Mouse (Mus musculus) limb, embryonic 14.5 days (tissue): ENCODE results near the gene Tmem120a. TPM values are rescaled to one million over a fixed set of nuclear protein-coding genes. Genes with fewer than 3 reads are reported as not detected.

ENCODE experiments used
- ATAC-seq: fragments of 200-750 bp; cut with Nextera tagmentation; 2 replicates; pipeline ENCODE4 v1.8.0; 2017; ENCODE audit warnings: low read depth, moderate number of reproducible peaks, moderate TSS enrichment; ENCODE audit not compliant: low FRiP score
- DNase-seq: peaks from one replicate; pipeline ENCODE4 v3.0.0-alpha.2; 2015; ENCODE audit warnings: low spot score
- H3K27ac ChIP-seq: fragments of 300-500 bp; sonication (generic); replicated peaks from 2 replicates; pipeline ENCODE4 v1.5.1; 2014; ENCODE audit warnings: low read depth, mild to moderate bottlenecking, low read length, moderate library complexity, mixed read lengths
- H3K27me3 ChIP-seq: fragments of 300-500 bp; sonication (generic); 2 replicates; pipeline ENCODE4 v1.6.1; 2014; ENCODE audit warnings: low read length, mixed read lengths; ENCODE audit not compliant: control insufficient read depth, insufficient read depth
- H3K36me3 ChIP-seq: fragments of 300-500 bp; sonication (generic); 2 replicates; pipeline ENCODE4 v1.6.1; 2014; ENCODE audit warnings: mild to moderate bottlenecking, low read length, moderate library complexity, mixed read lengths; ENCODE audit not compliant: control insufficient read depth, insufficient read depth
- H3K4me1 ChIP-seq: fragments of 300-500 bp; sonication (generic); 2 replicates; pipeline ENCODE4 v1.6.1; 2014; ENCODE audit warnings: antibody characterized with exemption, low read length, mixed read lengths; ENCODE audit not compliant: control insufficient read depth, insufficient read depth
- H3K4me2 ChIP-seq: fragments of 300-500 bp; sonication (generic); replicated peaks from 2 replicates; pipeline ENCODE4 v1.6.1; 2014; ENCODE audit warnings: low read depth, mild to moderate bottlenecking, low read length, moderate library complexity; ENCODE audit not compliant: severe bottlenecking
- H3K4me3 ChIP-seq: fragments of 300-500 bp; sonication (generic); replicated peaks from 2 replicates; pipeline ENCODE4 v1.5.1; 2014; ENCODE audit warnings: low read length
- H3K9ac ChIP-seq: fragments of 300-500 bp; sonication (generic); 2 replicates; pipeline ENCODE4 v1.6.1; 2014; ENCODE audit warnings: mild to moderate bottlenecking, low read depth, low read length, moderate library complexity; ENCODE audit not compliant: severe bottlenecking
- H3K9me3 ChIP-seq: fragments of 300-500 bp; sonication (generic); 2 replicates; pipeline ENCODE4 v1.6.1; 2016; ENCODE audit warnings: low read length; ENCODE audit not compliant: control insufficient read depth
- POLR2A ChIP-seq: fragments of 200-500 bp; IDR thresholded peaks from 2 replicates; pipeline ENCODE4 v1.8.0; 2012; ENCODE audit warnings: inconsistent platforms, mild to moderate bottlenecking, moderate library complexity, borderline replicate concordance; ENCODE audit not compliant: insufficient read depth, insufficient read length; ENCODE audit errors: extremely low read depth
- WGBS: fragments of 180-500 bp; shearing (Covaris S2); extraction: QIAGEN DNeasy Blood & Tissue Kit; methylation state at CpG from one replicate; pipeline ENCODE4 v1.1.7; 2014; 5-methylcytosine and 5-hydroxymethylcytosine counted together
- polyA plus RNA-seq, 2 experiments: library from polyadenylated mRNA; depleted of rRNA in 1 of 2; stranded (reverse) in 1 of 2; unstranded in 1 of 2; fragments of >200 nt; fragmentation: Nextera tagmentation in 1 of 2; extraction: Ambion mirVana in 1 of 2; gene quantifications; 2 replicates each; pipeline versions ENCODE4 v1.2.1 to v1.2.3; 2012 to 2014

Tmem120a gene
- polyA plus RNA-seq, 2 experiments, result 21.3 to 48.1 TPM

- no peaks in the 10 kb centered on the region for H3K9me3 ChIP-seq
- H3K9ac ChIP-seq, result 0 out of 2 replicates have a peak overlapping the region, but pooled peaks have one; percentile 40
- DNase-seq, result peak; percentile 50
- 11% methylated on average over 9 of the region's 9 CpGs for WGBS
- ATAC-seq, result peak; percentile 53
- H3K36me3 ChIP-seq, result peaks cover 13% of the 10 kb centered on the region
- H3K27ac ChIP-seq, result peak overlapping the region; percentile 78
- no peak for TF ChIP-seq POLR2A
- peaks cover 50% of the 10 kb centered on the region for H3K4me1 ChIP-seq
- peak overlapping the region; percentile 56 for H3K4me2 ChIP-seq
- H3K27me3 ChIP-seq, result no peaks in the 10 kb centered on the region
- peak overlapping the region; percentile 28; the same call in 1 of the 2 replicates for H3K4me3 ChIP-seq
Measured at GRCm38 (mm10) chr5:135724536-135725322, 19.5 kb downstream of the Tmem120a start.

- DNase-seq (no peak), ATAC-seq (no peak)
- Histone ChIP-seq H3K4me2 (no peak overlapping the region), H3K9ac (no peak overlapping the region), H3K27ac (peak overlapping the region; percentile 43; the same call in 1 of the 2 replicates), H3K4me3 (no peak overlapping the region), H3K4me1 (peaks cover 50% of the 10 kb centered on the region), H3K36me3 (peaks cover under 1% of the 10 kb centered on the region), H3K9me3 (no peaks in the 10 kb centered on the region), H3K27me3 (no peaks in the 10 kb centered on the region)
- 43% methylated on average over 3 of the region's 3 CpGs for WGBS
- TF ChIP-seq POLR2A, result no peak
Measured at GRCm38 (mm10) chr5:135723165-135723751, 21.0 kb downstream of the Tmem120a start.

DNA sequence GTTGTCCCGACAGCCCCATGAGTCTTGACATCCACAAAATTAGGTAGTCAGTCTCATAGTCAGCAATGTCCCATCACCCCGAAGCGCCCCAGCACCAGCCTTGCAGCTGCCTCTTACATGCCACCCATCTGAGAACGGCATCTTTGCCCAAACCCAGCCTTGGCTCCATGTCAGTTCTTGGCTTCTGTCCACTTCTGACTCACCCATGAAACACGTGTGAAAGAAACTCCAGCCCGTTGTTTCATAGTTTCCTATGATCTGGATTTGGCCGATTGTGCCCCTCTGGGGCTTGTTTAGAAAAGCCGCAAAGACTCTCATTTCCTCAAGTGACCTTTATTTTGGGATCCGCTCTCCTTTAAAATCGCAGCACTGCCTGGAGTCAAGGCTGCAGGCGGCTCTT lies 22.1 kb downstream of the Tmem120a start:
- Histone ChIP-seq H3K36me3 (peaks cover 8% of the 10 kb centered on the region), H3K9ac (no peak overlapping the region), H3K27ac (0 out of 2 replicates have a peak overlapping the region, but pooled peaks have one; percentile 22), H3K4me3 (no peak overlapping the region), H3K4me2 (0 out of 2 replicates have a peak overlapping the region, but pooled peaks have one; percentile 6), H3K27me3 (no peaks in the 10 kb centered on the region), H3K9me3 (no peaks in the 10 kb centered on the region), H3K4me1 (peaks cover 50% of the 10 kb centered on the region)
- WGBS, result 46% methylated on average over 11 of the region's 11 CpGs
- peak; percentile 79 for DNase-seq
- ATAC-seq, result peak; percentile 49
- TF ChIP-seq POLR2A, result no peak

- ATAC-seq (no peak), DNase-seq (no peak)
- WGBS, result 93% methylated on average over 8 of the region's 8 CpGs
- Histone ChIP-seq H3K27me3 (no peaks in the 10 kb centered on the region), H3K9me3 (no peaks in the 10 kb centered on the region), H3K4me3 (no peak overlapping the region), H3K27ac (no peak overlapping the region), H3K4me2 (no peak overlapping the region), H3K9ac (no peak overlapping the region), H3K36me3 (peaks cover 18% of the 10 kb centered on the region), H3K4me1 (peaks cover 41% of the 10 kb centered on the region)
- TF ChIP-seq POLR2A, result no peak
Measured at GRCm38 (mm10) chr5:135721076-135721475, 23.2 kb downstream of the Tmem120a start.

- H3K9me3 ChIP-seq, result no peaks in the 10 kb centered on the region
- no peak overlapping the region for H3K9ac ChIP-seq
- H3K4me2 ChIP-seq, result no peak overlapping the region
- peaks cover 20% of the 10 kb centered on the region for H3K36me3 ChIP-seq
- ATAC-seq (no peak), DNase-seq (no peak)
- no peak overlapping the region for H3K27ac ChIP-seq
- 65% methylated on average over 3 of the region's 3 CpGs for WGBS
- no peak overlapping the region for H3K4me3 ChIP-seq
- no peaks in the 10 kb centered on the region for H3K27me3 ChIP-seq
- H3K4me1 ChIP-seq, result peaks cover 31% of the 10 kb centered on the region
- TF ChIP-seq POLR2A, result no peak
Measured at GRCm38 (mm10) chr5:135720121-135720520, 24.1 kb downstream of the Tmem120a start.
